ENCODE assay signal across 30 mouse cellular contexts in the genomic region with DNA sequence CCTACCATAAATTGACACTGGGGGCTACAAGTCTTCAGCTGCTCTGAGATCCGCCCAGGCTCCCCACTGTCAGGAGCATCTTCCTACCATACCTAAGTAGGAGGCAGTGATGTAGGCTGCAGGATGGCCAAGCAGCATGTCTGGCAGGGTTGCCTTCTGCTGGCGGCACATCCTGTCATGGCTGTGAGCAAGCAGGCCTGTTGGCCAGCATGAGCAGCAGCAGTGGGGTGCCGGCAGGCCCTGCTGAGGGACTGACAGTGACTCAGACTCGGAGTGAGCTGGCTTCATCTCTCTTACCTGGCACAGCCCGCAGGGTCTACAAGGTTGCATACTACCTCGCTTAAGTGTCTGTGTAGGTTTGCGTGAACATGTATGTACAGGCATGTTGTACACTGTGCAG. TPM values are rescaled to one million over a fixed set of nuclear protein-coding genes. Genes with fewer than 3 reads are reported as not detected.
DNase-seq lines count a peak whose midpoint lies in the region; ATAC-seq and TF ChIP-seq lines count a peak whose summit lies in the region.
"Had no signal": no experiment of that assay in that cellular context is flagged by ENCODE, and none has a peak within 500 bp of the region (broad histone marks: within the 10 kb centered on the region; RNA-seq: fewer than 3 reads in every experiment).

No protein-coding gene starts in this region.

- no peak overlapping the region for H3K4me2 ChIP-seq in midbrain, embryonic 11.5 days
- H3K4me2 ChIP-seq in midbrain, postnatal 0 days (ENCODE audit: low read depth, low read length, poor library complexity, severe bottlenecking): no peak overlapping the region
- H3K4me2 ChIP-seq in kidney, embryonic 16.5 days (replicated peaks; ENCODE audit: low read depth, low read length): no peak overlapping the region
- H3K4me2 ChIP-seq: embryonic facial prominence, embryonic 13.5 days; heart, embryonic 15.5 days; liver, embryonic 12.5 days; stomach, embryonic 15.5 days had no signal

- peak in 1 of 2 experiments; percentile 46 for DNase-seq in layer of hippocampus, adult 2 months (ENCODE audit: low spot score in 2 of 2)
- DNase-seq in layer of hippocampus, adult 9-10 months (ENCODE audit: low spot score): no peak
- DNase-seq in midbrain, embryonic 11.5 days (ENCODE audit: low spot score, missing footprints): peak; percentile 69
- no peak for DNase-seq in midbrain, postnatal 0 days (ENCODE audit: low spot score)
- peak; percentile 87 to 92 for DNase-seq in cerebellum, adult 18-20 months
- DNase-seq in cerebellum, postnatal 25 days: peak; percentile 93
- no peak for DNase-seq in thymus, postnatal 36 days
- DNase-seq: adrenal gland, postnatal 25 days; gastrocnemius, postnatal 36 days; heart, postnatal 4 days; lung, adult 2 months; lung, postnatal 36 days; thymus, adult 18-20 months had no signal

- H3K36me3 ChIP-seq in midbrain, embryonic 11.5 days (ENCODE audit: control insufficient read depth, insufficient read depth, low read length): no peaks in the 10 kb centered on the region
- 0 out of 2 replicates have a peak, but pooled peaks cover 4% of the 10 kb centered on the region for H3K36me3 ChIP-seq in midbrain, postnatal 0 days (ENCODE audit: insufficient read depth, low read length)
- no peaks in the 10 kb centered on the region for H3K36me3 ChIP-seq in kidney, embryonic 16.5 days (ENCODE audit: insufficient read depth, low read length)
- H3K36me3 ChIP-seq: embryonic facial prominence, embryonic 13.5 days; heart, embryonic 15.5 days; liver, embryonic 12.5 days; midbrain, embryonic 10.5 days; stomach, embryonic 15.5 days had no signal

- H3K9ac ChIP-seq in midbrain, embryonic 11.5 days (ENCODE audit: low read length): no peak overlapping the region
- H3K9ac ChIP-seq in midbrain, postnatal 0 days (replicated peaks; ENCODE audit: low read length, poor library complexity, severe bottlenecking): no peak overlapping the region
- no peak overlapping the region for H3K9ac ChIP-seq in kidney, embryonic 16.5 days (replicated peaks; ENCODE audit: low read length)
- H3K9ac ChIP-seq: embryonic facial prominence, embryonic 13.5 days; heart, embryonic 15.5 days; liver, embryonic 12.5 days; stomach, embryonic 15.5 days had no signal

- no peaks in the 10 kb centered on the region for H3K9me3 ChIP-seq in midbrain, embryonic 11.5 days (ENCODE audit: control insufficient read depth, low read length)
- H3K9me3 ChIP-seq in midbrain, postnatal 0 days (ENCODE audit: low read length): no peaks in the 10 kb centered on the region
- no peaks in the 10 kb centered on the region for H3K9me3 ChIP-seq in kidney, embryonic 16.5 days (ENCODE audit: low read length)
- H3K9me3 ChIP-seq: embryonic facial prominence, embryonic 13.5 days; heart, embryonic 15.5 days; liver, embryonic 12.5 days; midbrain, embryonic 10.5 days; stomach, embryonic 15.5 days had no signal

- H3K27ac ChIP-seq in layer of hippocampus, adult 2 months: peak overlapping the region; percentile 89
- no peak overlapping the region for H3K27ac ChIP-seq in midbrain, embryonic 11.5 days (ENCODE audit: low read depth, low read length)
- no peak overlapping the region for H3K27ac ChIP-seq in midbrain, postnatal 0 days (ENCODE audit: low read depth, low read length)
- H3K27ac ChIP-seq in kidney, embryonic 16.5 days (ENCODE audit: low read length): no peak overlapping the region
- H3K27ac ChIP-seq: embryonic facial prominence, embryonic 13.5 days; heart, embryonic 15.5 days; kidney, postnatal 0 days; liver, embryonic 12.5 days; midbrain, embryonic 10.5 days; stomach, embryonic 15.5 days had no signal

- peaks cover 15% of the 10 kb centered on the region for H3K27me3 ChIP-seq in midbrain, embryonic 11.5 days (ENCODE audit: control insufficient read depth, insufficient read depth, low read length)
- no peaks in the 10 kb centered on the region for H3K27me3 ChIP-seq in midbrain, postnatal 0 days (ENCODE audit: insufficient read depth, low read length)
- peaks cover 19% of the 10 kb centered on the region for H3K27me3 ChIP-seq in kidney, embryonic 16.5 days (ENCODE audit: insufficient read depth, low read length)

- no peaks in the 10 kb centered on the region for H3K4me1 ChIP-seq in midbrain, embryonic 11.5 days (ENCODE audit: control insufficient read depth, insufficient read depth, low read length)
- H3K4me1 ChIP-seq in midbrain, postnatal 0 days (ENCODE audit: insufficient read depth, low read length): peaks cover 10% of the 10 kb centered on the region; the same call in 1 of the 2 replicates
- H3K4me1 ChIP-seq in kidney, embryonic 16.5 days (ENCODE audit: insufficient read depth, low read length): peaks cover 6% of the 10 kb centered on the region; the same call in 1 of the 2 replicates
- H3K4me1 ChIP-seq: liver, embryonic 12.5 days had no signal

- TF ChIP-seq CTCF in layer of hippocampus, adult 2 months (conservative IDR thresholded peaks at IDR 0.05): no peak
- TF ChIP-seq CTCF in midbrain, postnatal 0 days (IDR thresholded peaks at IDR 0.05): no peak

- ATAC-seq in midbrain, embryonic 11.5 days (ENCODE audit: low FRiP score): no peak
- ATAC-seq in midbrain, postnatal 0 days (ENCODE audit: low FRiP score): no peak
- ATAC-seq in kidney, embryonic 16.5 days (ENCODE audit: low FRiP score, low TSS enrichment): no peak
- ATAC-seq: forebrain, embryonic 14.5 days; hindbrain, embryonic 16.5 days; intestine, embryonic 16.5 days; liver, embryonic 12.5 days had no signal

- WGBS in midbrain, embryonic 11.5 days: 84% methylated on average over 7 of the region's 7 CpGs
- 87% methylated on average over 7 of the region's 7 CpGs for WGBS in midbrain, postnatal 0 days
- WGBS in kidney, embryonic 16.5 days: 89% methylated on average over 7 of the region's 7 CpGs

- H3K4me3 ChIP-seq in layer of hippocampus, adult 2 months: no peak overlapping the region
- no peak overlapping the region for H3K4me3 ChIP-seq in midbrain, embryonic 11.5 days (ENCODE audit: low read depth, low read length)
- H3K4me3 ChIP-seq in midbrain, postnatal 0 days (ENCODE audit: low read depth, low read length): no peak overlapping the region
- no peak overlapping the region for H3K4me3 ChIP-seq in kidney, embryonic 16.5 days (ENCODE audit: low read length)
- H3K4me3 ChIP-seq: embryonic facial prominence, embryonic 13.5 days; heart, embryonic 15.5 days; liver, embryonic 12.5 days; midbrain, embryonic 10.5 days; stomach, embryonic 15.5 days had no signal

RNA-seq across cellular contexts. Expression of a gene that starts 5.0 kb away (rescaled TPM):
- 10 to 100 TPM; 80.3 to 87.0 TPM for total RNA-seq in layer of hippocampus, adult 2 months (2021)
- polyA plus RNA-seq in midbrain, embryonic 11.5 days (2014; fragmentation: Nextera tagmentation; extraction: Ambion mirVana): 0.55 and 0.79 TPM in 2 replicates
- 71.5 and 80.6 TPM in 2 replicates for total RNA-seq in midbrain, postnatal 0 days (2014; rRNA removed)
- 20.2 and 22.4 TPM in 2 replicates for polyA plus RNA-seq in midbrain, postnatal 0 days (2015; fragmentation: Nextera tagmentation; extraction: Ambion mirVana)
- 0.12 and 0.22 TPM in 2 replicates for polyA plus RNA-seq in kidney, embryonic 16.5 days (2015; fragmentation: Nextera tagmentation; extraction: Ambion mirVana)
- total RNA-seq: gastrocnemius, postnatal 36 days; MEL; monocyte, adult 5-6 weeks had no signal
- polyA plus RNA-seq: limb, embryonic 11.5 days had no signal

RNA-seq across cellular contexts. Expression of a gene that starts 44.1 kb away (rescaled TPM):
- total RNA-seq in layer of hippocampus, adult 2 months (2021): not detected
- polyA plus RNA-seq in midbrain, embryonic 11.5 days (2014; fragmentation: Nextera tagmentation; extraction: Ambion mirVana): not detected in 2 replicates
- not detected in 2 replicates for total RNA-seq in midbrain, postnatal 0 days (2014; rRNA removed)
- polyA plus RNA-seq in midbrain, postnatal 0 days (2015; fragmentation: Nextera tagmentation; extraction: Ambion mirVana): not detected in 2 replicates
- polyA plus RNA-seq in kidney, embryonic 16.5 days (2015; fragmentation: Nextera tagmentation; extraction: Ambion mirVana): 0.21 TPM in 1 of 2 replicates, not detected in the other
- total RNA-seq: adrenal gland, postnatal 25 days; CH12.LX; gastrocnemius, postnatal 36 days; heart, adult 8-10 months; heart, postnatal 4 days; layer of hippocampus, adult 18-20 months; MEL; monocyte, adult 5-6 weeks had no signal
- polyA plus RNA-seq: forebrain, embryonic 14.5 days; heart, embryonic 15.5 days; hindbrain, embryonic 16.5 days; intestine, embryonic 16.5 days; kidney, postnatal 0 days; limb, embryonic 11.5 days; liver, embryonic 12.5 days; lung, adult 2 months; neural tube, embryonic 11.5 days had no signal

Comparison
In these comparisons a context has a peak if more than half of its experiments do, and no peak if none do; other contexts are left out.
1. DNase-seq: peak in midbrain, embryonic 11.5 days (single experiment), cerebellum, adult 18-20 months (2 of 2) and cerebellum, postnatal 25 days (2 of 2); none in layer of hippocampus, adult 9-10 months (single experiment), midbrain, postnatal 0 days (single experiment) and thymus, postnatal 36 days (0 of 2).
2. RNA of a gene that starts 5.0 kb away (polyA plus RNA-seq): 20.2 to 22.4 TPM in midbrain, postnatal 0 days; 0.55 to 0.79 TPM in midbrain, embryonic 11.5 days and 0.12 to 0.22 TPM in kidney, embryonic 16.5 days; every median in the first group is over 10 times any median in the second.